Mouse (Mus musculus) NIH3T3 (cell line): Measurements from ENCODE around the gene Wipf2.

Experiments
- DNase-seq: peaks from one replicate; pipeline ENCODE4 v3.0.0-alpha.2; 2012; ENCODE audit warnings: low read depth

Wipf2 gene

GRCm38 (mm10) chr11:98854116-98854515 lies 9.3 kb upstream of the Wipf2 start:
- no peak for DNase-seq

GRCm38 (mm10) chr11:98854659-98855058 lies 8.8 kb upstream of the Wipf2 start:
- no peak for DNase-seq

- DNase-seq = peak; percentile 94
Observed at GRCm38 (mm10) chr11:98858759-98859731, 4.4 kb upstream of the Wipf2 start.

GRCm38 (mm10) chr11:98863751-98864429 lies 452 bp downstream of the Wipf2 start:
- DNase-seq = no peak

GRCm38 (mm10) chr11:98867293-98867692 lies 3.9 kb downstream of the Wipf2 start:
- no peak for DNase-seq

GRCm38 (mm10) chr11:98869906-98870305 lies 6.5 kb downstream of the Wipf2 start:
- DNase-seq = no peak

- no peak for DNase-seq
Observed at GRCm38 (mm10) chr11:98870791-98871190, 7.4 kb downstream of the Wipf2 start.

GRCm38 (mm10) chr11:98871416-98871815 lies 8.0 kb downstream of the Wipf2 start:
- DNase-seq = no peak

GRCm38 (mm10) chr11:98872040-98872439 lies 8.6 kb downstream of the Wipf2 start:
- peak; percentile 21 for DNase-seq

GRCm38 (mm10) chr11:98873900-98874299 lies 10.5 kb downstream of the Wipf2 start:
- no peak for DNase-seq

- DNase-seq = no peak
Observed at GRCm38 (mm10) chr11:98877001-98877400, 13.6 kb downstream of the Wipf2 start.

GRCm38 (mm10) chr11:98887703-98888102 lies 24.3 kb downstream of the Wipf2 start:
- DNase-seq = no peak

- no peak for DNase-seq
Observed at GRCm38 (mm10) chr11:98889077-98889476, 25.6 kb downstream of the Wipf2 start.

GRCm38 (mm10) chr11:98889977-98890376 lies 26.5 kb downstream of the Wipf2 start:
- DNase-seq = no peak

GRCm38 (mm10) chr11:98892426-98892825 lies 29.0 kb downstream of the Wipf2 start:
- no peak for DNase-seq

GRCm38 (mm10) chr11:98900529-98901125 lies 37.2 kb downstream of the Wipf2 start:
- no peak for DNase-seq

- DNase-seq = no peak
Observed at GRCm38 (mm10) chr11:98902621-98903245, 39.3 kb downstream of the Wipf2 start.

GRCm38 (mm10) chr11:98904577-98904976 lies 41.1 kb downstream of the Wipf2 start:
- DNase-seq = no peak

GRCm38 (mm10) chr11:98905033-98905432 lies 41.6 kb downstream of the Wipf2 start:
- DNase-seq = no peak

GRCm38 (mm10) chr11:98905583-98905982 lies 42.1 kb downstream of the Wipf2 start:
- DNase-seq = no peak

- DNase-seq = no peak
Observed at GRCm38 (mm10) chr11:98907063-98907436, 43.6 kb downstream of the Wipf2 start.
